Mouse (Mus musculus): Measurements from ENCODE around the gene Abi3.

DNA sequence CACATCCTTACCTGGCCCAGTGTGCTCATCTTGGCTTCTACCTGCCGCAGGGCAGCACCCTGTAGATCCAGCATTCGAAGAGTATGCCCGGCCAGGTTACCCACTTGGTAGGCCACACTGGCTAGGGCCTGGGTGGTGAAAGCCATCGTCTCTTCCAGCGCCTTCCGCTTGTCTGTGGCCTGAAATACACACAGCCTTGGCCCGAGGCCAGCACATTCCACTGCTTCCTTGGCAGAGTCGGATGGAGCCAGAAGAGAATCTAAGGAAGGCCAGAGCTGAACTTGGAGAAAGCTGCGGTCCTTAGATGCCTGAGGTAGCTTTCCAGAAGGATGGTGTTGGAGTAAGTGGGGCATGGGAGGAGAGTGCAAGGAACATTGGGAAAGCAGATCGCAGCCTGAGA is 5.2 kb downstream of the Abi3 start, which contains the start of gene Gngt2:
- no peak for TF ChIP-seq POLR2AphosphoS2 (IDR thresholded peaks at IDR 0.05; ENCODE audit: low read depth, low read length)
- TF ChIP-seq EP300 (IDR thresholded peaks at IDR 0.05; ENCODE audit: low read length), result no peak
- TF ChIP-seq MYC (IDR thresholded peaks at IDR 0.05; ENCODE audit: low read depth, low read length), result no peak
- TF ChIP-seq CTCF (conservative IDR thresholded peaks at IDR 0.05 in 1 of 2, IDR thresholded peaks at IDR 0.05 in 1 of 2; ENCODE audit: low read depth in 2 of 2, low read length in 2 of 2), result no peak
- no peak for TF ChIP-seq E2F4 (IDR thresholded peaks at IDR 0.05; ENCODE audit: insufficient replicate concordance, low read depth, low read length)
- TF ChIP-seq RCOR1 (conservative IDR thresholded peaks at IDR 0.05; ENCODE audit: low read depth, low read length), result no peak
- TF ChIP-seq ZNF384 (IDR thresholded peaks at IDR 0.05; ENCODE audit: low read depth, low read length), result no peak
- no peak for TF ChIP-seq POLR2A (IDR thresholded peaks at IDR 0.05; ENCODE audit: low read depth, low read length)
- TF ChIP-seq NRF1 (IDR thresholded peaks at IDR 0.05; ENCODE audit: low read depth, low read length), result no peak

Measured in CH12.LX (cell line).